Mouse (Mus musculus) heart, postnatal 0 days (tissue): ENCODE measurements at regions not wholly inside any gene's neighbourhood (a gene's known extent, or its start where the extent isn't known, plus 50 kb on each side); places are given as distances from the start of the nearest gene placed in this dataset.

Experiments used
- ATAC-seq: fragments of 200-750 bp; cut with Nextera tagmentation; 2 replicates; pipeline ENCODE4 v1.8.0; 2017; ENCODE audit warnings: low read depth, moderate number of reproducible peaks, moderate library complexity; ENCODE audit not compliant: insufficient read depth
- DNase-seq: peaks from one replicate; pipeline ENCODE4 v3.0.0-alpha.2; 2016; ENCODE audit warnings: low spot score
- H3K27ac ChIP-seq: fragments of 300-500 bp; sonication (generic); 2 replicates; pipeline ENCODE4 v1.5.1; 2014; ENCODE audit warnings: low read depth, mild to moderate bottlenecking
- H3K27me3 ChIP-seq: fragments of 300-500 bp; sonication (generic); 2 replicates; pipeline ENCODE4 v1.6.1; 2014; ENCODE audit warnings: low read length, mixed read lengths; ENCODE audit not compliant: control insufficient read depth, insufficient read depth
- H3K36me3 ChIP-seq: fragments of 300-500 bp; sonication (generic); replicated peaks from 2 replicates; pipeline ENCODE4 v1.6.1; 2014; ENCODE audit warnings: low read length, mixed read lengths; ENCODE audit not compliant: control insufficient read depth, insufficient read depth
- H3K4me1 ChIP-seq: fragments of 300-500 bp; sonication (generic); 2 replicates; pipeline ENCODE4 v1.6.1; 2014; ENCODE audit warnings: antibody characterized with exemption; ENCODE audit not compliant: control insufficient read depth, insufficient read depth
- H3K4me2 ChIP-seq: fragments of 300-500 bp; sonication (generic); 2 replicates; pipeline ENCODE4 v1.6.1; 2014; ENCODE audit warnings: low read depth, mild to moderate bottlenecking, low read length, moderate library complexity
- H3K4me3 ChIP-seq: fragments of 300-500 bp; sonication (generic); 2 replicates; pipeline ENCODE4 v1.5.1; 2014; ENCODE audit warnings: low read depth, low read length
- H3K9ac ChIP-seq: fragments of 300-500 bp; sonication (generic); replicated peaks from 2 replicates; pipeline ENCODE4 v1.6.1; 2014; ENCODE audit warnings: low read depth, low read length, mixed read lengths
- H3K9me3 ChIP-seq: fragments of 300-500 bp; sonication (generic); replicated peaks from 2 replicates; pipeline ENCODE4 v1.6.1; 2016; ENCODE audit warnings: low read length; ENCODE audit not compliant: control insufficient read depth
- CTCF ChIP-seq: IDR thresholded peaks from 2 replicates; pipeline ENCODE4 v1.5.1; 2016; ENCODE audit warnings: antibody characterized with exemption, control low read depth, low read depth
- EP300 ChIP-seq: IDR thresholded peaks from 2 replicates; pipeline ENCODE4 v1.6.1; 2016; ENCODE audit warnings: antibody characterized with exemption, low read depth
- WGBS: fragments of 180-500 bp; shearing (Covaris S2); extraction: QIAGEN DNeasy Blood & Tissue Kit; methylation state at CpG from one replicate; pipeline ENCODE4 v1.1.7; 2014; 5-methylcytosine and 5-hydroxymethylcytosine counted together

DNA sequence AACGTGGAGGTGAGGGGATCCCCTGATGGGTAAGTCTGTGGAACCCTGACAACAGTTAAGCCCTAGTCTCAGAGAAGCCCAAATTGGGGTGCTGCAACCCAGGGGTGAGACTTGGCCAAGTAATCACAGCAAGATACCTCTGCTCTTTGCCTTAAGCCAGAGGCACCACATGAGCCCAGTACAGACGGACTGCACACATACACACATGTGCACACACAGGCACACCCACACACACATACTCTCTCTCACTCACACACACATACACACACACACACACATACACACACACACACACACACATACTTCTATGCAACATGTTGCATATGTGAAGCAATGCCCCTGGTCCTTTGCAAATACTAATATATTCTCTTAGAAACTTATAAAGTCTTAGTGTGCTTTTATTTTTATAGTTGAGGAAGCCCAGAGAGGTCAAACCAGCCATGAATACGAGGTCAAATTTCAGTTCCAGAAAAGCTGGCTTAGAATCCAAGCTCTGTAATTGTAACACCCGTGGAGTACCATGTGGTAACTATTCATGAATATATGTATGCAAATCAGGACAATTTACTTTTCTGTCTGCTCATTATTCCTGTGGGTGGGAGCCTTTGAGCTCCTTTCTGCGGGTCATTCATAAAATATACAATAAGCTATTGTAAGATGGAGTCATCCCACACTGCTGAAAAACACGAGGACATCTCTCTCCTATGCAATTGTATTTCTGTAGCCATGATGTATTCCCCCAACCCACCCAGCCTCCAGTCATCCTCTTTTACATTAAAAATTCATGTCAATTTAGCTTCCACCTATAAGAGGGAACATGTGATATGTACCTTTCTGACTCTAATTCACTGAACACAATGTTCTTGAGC is 189.2 kb upstream of the Ipo5 start:
- 83% methylated on average over 6 of the region's 6 CpGs for WGBS
- H3K9me3 ChIP-seq, result no peaks in the 10 kb centered on the region
- ATAC-seq (no peak), DNase-seq (no peak)
- no peak overlapping the region for H3K4me3 ChIP-seq
- no peaks in the 10 kb centered on the region for H3K4me1 ChIP-seq
- no peak overlapping the region for H3K9ac ChIP-seq
- H3K36me3 ChIP-seq, result no peaks in the 10 kb centered on the region
- no peaks in the 10 kb centered on the region for H3K27me3 ChIP-seq
- no peak overlapping the region for H3K27ac ChIP-seq
- TF ChIP-seq EP300 (no peak), CTCF (no peak)
- H3K4me2 ChIP-seq, result no peak overlapping the region

- no peak for DNase-seq
- H3K9me3 ChIP-seq, result no peaks in the 10 kb centered on the region
- H3K27ac ChIP-seq, result no peak overlapping the region
- no peak for TF ChIP-seq CTCF
- no peak for TF ChIP-seq EP300
- no peaks in the 10 kb centered on the region for H3K36me3 ChIP-seq
- no peak overlapping the region for H3K9ac ChIP-seq
- ATAC-seq, result no peak
- no peak overlapping the region for H3K4me3 ChIP-seq
- H3K4me1 ChIP-seq, result no peaks in the 10 kb centered on the region
- 30% methylated on average over 6 of the region's 6 CpGs for WGBS
- H3K4me2 ChIP-seq, result no peak overlapping the region
- no peaks in the 10 kb centered on the region for H3K27me3 ChIP-seq
Observed at GRCm38 (mm10) chr14:120722546-120723112, 188.4 kb upstream of the Ipo5 start.

DNA sequence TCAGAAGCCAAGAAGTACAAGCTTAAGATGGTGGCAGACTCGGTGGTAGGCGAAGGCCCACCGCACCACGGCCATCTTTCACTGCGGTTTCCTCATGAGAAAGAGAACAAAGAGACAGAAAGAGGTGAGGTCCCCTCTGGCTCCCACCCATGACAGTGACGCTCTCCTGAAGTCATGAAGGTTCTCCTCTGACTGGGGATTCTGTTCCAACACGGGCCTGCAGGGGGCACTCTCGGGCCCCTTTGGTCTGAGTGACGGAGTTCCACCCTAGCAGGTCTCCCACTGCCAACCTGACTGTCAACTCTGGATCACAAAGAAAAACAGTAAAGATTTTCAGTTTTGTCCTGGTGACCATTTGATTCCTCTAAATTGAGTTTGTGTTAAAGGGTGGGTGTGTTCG is 182.9 kb upstream of the Ipo5 start:
- TF ChIP-seq EP300, result no peak
- TF ChIP-seq CTCF, result no peak
- Histone ChIP-seq H3K4me1 (no peaks in the 10 kb centered on the region), H3K27ac (no peak overlapping the region), H3K4me3 (no peak overlapping the region), H3K36me3 (no peaks in the 10 kb centered on the region), H3K9ac (no peak overlapping the region), H3K9me3 (no peaks in the 10 kb centered on the region), H3K4me2 (no peak overlapping the region), H3K27me3 (no peaks in the 10 kb centered on the region)
- 78% methylated on average over 10 of the region's 10 CpGs for WGBS
- DNase-seq (no peak), ATAC-seq (no peak)

DNA sequence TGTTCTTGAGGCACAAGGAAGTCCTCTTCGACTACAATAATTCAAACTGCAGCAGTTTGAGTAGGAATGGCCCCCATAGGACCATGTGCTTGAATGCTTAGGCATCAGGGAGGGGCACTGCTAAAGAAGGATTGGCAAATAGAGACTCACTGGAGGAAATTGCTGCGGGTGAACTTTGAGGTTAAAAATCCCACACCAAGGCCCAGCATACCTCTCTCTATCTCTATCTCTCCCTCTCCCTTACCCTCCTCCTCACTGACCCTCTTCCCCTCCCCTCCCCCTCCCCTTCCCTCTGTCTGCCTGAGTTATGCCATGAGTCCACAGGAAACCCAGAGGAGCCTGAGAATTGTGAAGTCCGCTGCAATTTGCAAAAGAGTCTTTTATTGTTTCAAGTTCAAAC is 180.8 kb upstream of the Ipo5 start:
- WGBS, result 35% methylated on average over 3 of the region's 3 CpGs

GRCm38 (mm10) chr14:120731679-120732281 is 179.2 kb upstream of the Ipo5 start:
- no peaks in the 10 kb centered on the region for H3K4me1 ChIP-seq
- no peaks in the 10 kb centered on the region for H3K36me3 ChIP-seq
- H3K9me3 ChIP-seq, result no peaks in the 10 kb centered on the region
- 56% methylated on average over 7 of the region's 7 CpGs for WGBS
- no peak overlapping the region for H3K27ac ChIP-seq
- no peak overlapping the region for H3K4me3 ChIP-seq
- DNase-seq (no peak), ATAC-seq (no peak)
- TF ChIP-seq EP300, result no peak
- no peak for TF ChIP-seq CTCF
- H3K9ac ChIP-seq, result no peak overlapping the region
- H3K27me3 ChIP-seq, result no peaks in the 10 kb centered on the region
- no peak overlapping the region for H3K4me2 ChIP-seq

More for the DNA sequence above, 180.8 kb upstream of the Ipo5 start:
- ATAC-seq (no peak), DNase-seq (no peak)
- H3K27ac ChIP-seq, result no peak overlapping the region
- H3K27me3 ChIP-seq, result no peaks in the 10 kb centered on the region
- no peak overlapping the region for H3K4me3 ChIP-seq
- H3K36me3 ChIP-seq, result no peaks in the 10 kb centered on the region
- no peak overlapping the region for H3K4me2 ChIP-seq
- no peaks in the 10 kb centered on the region for H3K9me3 ChIP-seq
- no peaks in the 10 kb centered on the region for H3K4me1 ChIP-seq
- no peak overlapping the region for H3K9ac ChIP-seq
- TF ChIP-seq EP300, result no peak
- TF ChIP-seq CTCF, result no peak
